Mouse (Mus musculus) heart, embryonic 11.5 days (tissue): ENCODE data around the gene Ddx19a. TPM values are rescaled to one million over a fixed set of nuclear protein-coding genes. Genes with fewer than 3 reads are reported as not detected.

Source experiments
- ATAC-seq: fragments of 200-750 bp; cut with Nextera tagmentation; replicated peaks from 2 replicates; pipeline ENCODE4 v1.8.0; 2017; ENCODE audit warnings: moderate library complexity; ENCODE audit not compliant: insufficient number of reproducible peaks, low FRiP score, low TSS enrichment
- H3K27ac ChIP-seq: fragments of 300-500 bp; sonication (generic); 2 replicates; pipeline ENCODE4 v1.5.1; 2014; ENCODE audit warnings: mild to moderate bottlenecking, low read depth, low read length
- H3K27me3 ChIP-seq: fragments of 300-500 bp; sonication (generic); 2 replicates; pipeline ENCODE4 v1.6.1; 2014; ENCODE audit warnings: mild to moderate bottlenecking, low read length, mixed read lengths; ENCODE audit not compliant: control insufficient read depth, insufficient read depth
- H3K36me3 ChIP-seq: fragments of 300-500 bp; sonication (generic); 2 replicates; pipeline ENCODE4 v1.6.1; 2014; ENCODE audit warnings: mild to moderate bottlenecking, low read length, moderate library complexity, mixed read lengths; ENCODE audit not compliant: control insufficient read depth, insufficient read depth
- H3K4me1 ChIP-seq: fragments of 300-500 bp; sonication (generic); 2 replicates; pipeline ENCODE4 v1.6.1; 2014; ENCODE audit warnings: low read length; ENCODE audit not compliant: control insufficient read depth, insufficient read depth
- H3K4me2 ChIP-seq: fragments of 300-500 bp; sonication (generic); 2 replicates; pipeline ENCODE4 v1.6.1; 2014; ENCODE audit warnings: mild to moderate bottlenecking, moderate library complexity
- H3K4me3 ChIP-seq: fragments of 300-500 bp; sonication (generic); 2 replicates; pipeline ENCODE4 v1.5.1; 2014; ENCODE audit warnings: low read depth, low read length
- H3K9ac ChIP-seq: fragments of 300-500 bp; sonication (generic); 2 replicates; pipeline ENCODE4 v1.6.1; 2014; ENCODE audit warnings: mild to moderate bottlenecking, low read depth, low read length, moderate library complexity
- H3K9me3 ChIP-seq: fragments of 300-500 bp; sonication (generic); replicated peaks from 2 replicates; pipeline ENCODE4 v1.6.1; 2016; ENCODE audit warnings: low read length; ENCODE audit not compliant: control insufficient read depth
- WGBS: fragments of 180-500 bp; shearing (Covaris S2); extraction: QIAGEN DNeasy Blood & Tissue Kit; methylation state at CpG from one replicate; pipeline ENCODE4 v1.1.7; 2014; ENCODE audit not compliant: insufficient replicate concordance; 5-methylcytosine and 5-hydroxymethylcytosine counted together
- polyA plus RNA-seq: library from polyadenylated mRNA; unstranded; fragments of >200 nt; fragmentation: Nextera tagmentation; extraction: Ambion mirVana; gene quantifications from 2 replicates; pipeline ENCODE4 v1.2.1, GENCODE M21; 2014

The Ddx19a gene
- 23.4 and 27.2 TPM in 2 replicates for polyA plus RNA-seq

DNA sequence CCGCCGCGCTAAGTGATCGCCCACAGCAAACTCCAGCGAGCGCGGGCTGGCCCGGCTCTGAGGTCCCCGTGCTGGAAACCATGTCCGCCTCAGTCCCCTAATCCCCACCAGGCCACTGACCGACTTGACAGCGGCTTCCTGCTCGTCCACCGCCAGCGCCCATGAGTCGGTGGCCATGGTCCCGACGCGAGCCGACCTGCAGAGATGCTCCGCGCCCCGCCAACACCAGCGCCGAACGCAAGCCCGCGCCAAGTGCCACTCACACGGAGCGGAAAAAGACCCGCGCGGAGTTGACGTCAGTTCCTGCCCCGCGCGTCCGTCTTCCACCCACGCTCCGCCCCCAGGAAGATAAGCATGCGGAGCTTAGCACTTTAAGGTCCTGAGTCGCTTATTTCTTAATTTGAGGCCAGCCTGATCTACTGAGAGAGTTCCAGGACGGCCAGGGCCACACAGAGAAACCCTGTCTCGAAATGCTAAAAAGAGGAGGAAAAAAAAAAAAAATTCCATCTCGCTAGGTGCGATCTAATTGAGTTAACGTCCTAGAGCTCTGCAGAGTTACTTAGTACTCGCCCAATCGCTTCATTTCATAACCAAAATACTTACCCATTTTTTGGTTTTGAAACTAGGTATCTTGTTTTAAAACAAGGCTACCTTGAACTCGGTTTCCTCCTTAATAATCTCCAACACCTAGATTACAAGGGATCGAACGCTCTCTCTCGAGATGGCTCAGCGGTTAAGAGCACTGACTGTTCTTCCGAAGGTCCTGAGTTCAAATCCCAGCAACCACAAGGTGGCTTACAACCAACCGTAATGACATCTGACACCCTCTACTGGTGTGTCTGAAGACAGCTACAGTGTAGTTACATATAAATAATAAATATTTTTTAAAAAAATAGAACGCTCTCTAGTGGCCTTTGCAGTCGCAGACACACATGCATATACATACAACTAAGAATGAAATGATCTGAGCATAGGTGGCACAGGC is at the start of gene Ddx19a:
TSS of gene Ddx19a (minus strand) at position 254 of the 985 bp plus-strand sequence.
- peak within 1 kb of the TSS; percentile 94 for H3K4me3 ChIP-seq
- 4% methylated on average over 58 of the region's 58 CpGs for WGBS
- peaks cover 2% of the 10 kb centered on the region; the same call in 1 of the 2 replicates for H3K36me3 ChIP-seq
- peak within 1 kb of the TSS; percentile 68 for H3K4me2 ChIP-seq
- peak; percentile 87 for ATAC-seq
- peak within 1 kb of the TSS; percentile 85 for H3K9ac ChIP-seq
- H3K4me1 ChIP-seq, result 0 out of 2 replicates have a peak, but pooled peaks cover 3% of the 10 kb centered on the region
- peak within 1 kb of the TSS; percentile 54 for H3K27ac ChIP-seq
- H3K9me3 ChIP-seq, result no peaks in the 10 kb centered on the region
- H3K27me3 ChIP-seq, result no peaks in the 10 kb centered on the region

DNA sequence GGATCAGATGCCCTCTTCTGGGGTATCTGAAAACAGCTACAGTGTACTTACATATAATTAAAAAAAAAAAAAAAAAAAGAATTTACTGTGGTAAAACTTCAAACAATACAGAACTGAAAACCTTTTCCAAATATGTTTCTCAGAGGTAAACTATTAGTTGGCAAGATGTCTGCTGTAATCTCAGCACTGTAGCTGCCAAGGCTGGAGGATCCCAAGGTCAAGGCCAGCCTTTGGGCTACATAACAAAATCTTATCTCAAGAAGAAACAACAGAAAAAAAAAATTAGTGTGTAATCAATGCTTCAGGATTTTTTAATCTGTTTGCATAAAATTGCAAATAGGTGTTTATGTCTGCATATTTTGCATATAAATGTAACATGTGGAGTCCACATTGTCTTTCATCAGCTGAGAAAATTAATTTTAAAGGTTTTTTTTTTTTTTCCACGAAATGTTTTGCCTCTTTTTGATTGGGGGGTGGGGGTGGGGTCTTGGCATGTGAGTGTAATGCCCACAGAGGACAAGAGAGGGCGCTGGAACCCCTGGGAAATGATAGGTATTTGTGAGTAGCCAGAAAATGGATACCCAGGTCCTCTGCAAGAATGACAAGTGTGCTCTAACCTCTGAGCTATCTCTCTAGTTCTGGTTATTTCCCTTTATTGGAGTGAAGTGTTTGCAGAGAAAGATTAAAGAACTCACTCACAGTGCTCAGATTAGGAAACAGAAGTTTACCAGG is 46.6 kb upstream of the Ddx19a start:
- WGBS, result 46% methylated on average over 2 of the region's 2 CpGs
- no peak for ATAC-seq
- H3K4me1 ChIP-seq, result no peaks in the 10 kb centered on the region
- H3K27ac ChIP-seq, result no peak overlapping the region
- no peaks in the 10 kb centered on the region for H3K27me3 ChIP-seq
- H3K4me2 ChIP-seq, result no peak overlapping the region
- peaks cover 70% of the 10 kb centered on the region for H3K36me3 ChIP-seq
- no peaks in the 10 kb centered on the region for H3K9me3 ChIP-seq
- no peak overlapping the region for H3K9ac ChIP-seq
- no peak overlapping the region for H3K4me3 ChIP-seq

DNA sequence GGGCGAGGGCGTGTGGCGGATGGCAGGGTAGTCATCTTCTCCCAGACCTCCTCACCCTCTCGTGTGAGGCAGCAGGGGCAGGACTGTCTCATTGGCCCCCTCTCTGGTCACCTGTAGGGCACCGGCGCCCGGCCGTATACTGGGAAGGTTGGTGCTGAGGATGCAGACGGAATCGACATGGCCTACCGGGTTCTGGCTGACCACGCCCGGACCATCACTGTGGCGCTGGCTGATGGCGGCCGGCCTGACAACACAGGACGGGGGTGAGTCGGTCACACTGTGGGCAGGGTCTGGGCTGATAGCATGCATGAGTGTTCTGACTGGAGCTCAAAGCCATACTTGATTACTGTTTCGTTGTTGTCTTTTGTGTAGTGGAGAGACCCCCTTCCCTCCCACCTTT is 44.9 kb upstream of the Ddx19a start:
- Histone ChIP-seq H3K27ac (no peak overlapping the region), H3K9me3 (no peaks in the 10 kb centered on the region), H3K9ac (no peak overlapping the region), H3K36me3 (peaks cover 64% of the 10 kb centered on the region), H3K27me3 (no peaks in the 10 kb centered on the region), H3K4me3 (no peak overlapping the region), H3K4me1 (no peaks in the 10 kb centered on the region), H3K4me2 (no peak overlapping the region)
- WGBS, result 93% methylated on average over 19 of the region's 19 CpGs
- no peak; the same call in 1 of the 2 replicates for ATAC-seq

DNA sequence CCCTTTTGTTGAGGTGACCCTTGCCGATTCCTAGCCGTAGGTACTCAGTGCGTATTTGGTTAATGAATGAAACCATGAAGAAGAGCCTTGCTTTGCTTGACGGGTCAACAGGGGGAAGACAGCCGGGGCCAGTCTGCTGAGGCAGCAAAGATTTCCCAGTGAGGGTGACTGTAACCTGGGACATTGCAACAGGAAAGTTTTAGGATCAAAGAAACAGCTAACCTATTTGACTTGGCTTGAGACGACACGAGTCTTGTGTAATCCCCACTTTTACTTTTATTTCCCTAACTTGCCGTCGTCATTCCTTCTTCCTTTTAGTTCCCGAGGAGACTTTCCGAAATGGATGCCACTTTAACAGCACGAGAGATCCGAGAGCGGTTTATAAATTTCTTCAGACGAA is 39.0 kb upstream of the Ddx19a start:
- H3K27ac ChIP-seq, result no peak overlapping the region
- no peak overlapping the region for H3K9ac ChIP-seq
- no peak for ATAC-seq
- peaks cover 16% of the 10 kb centered on the region for H3K4me1 ChIP-seq
- H3K4me2 ChIP-seq, result no peak overlapping the region
- H3K36me3 ChIP-seq, result peaks cover 23% of the 10 kb centered on the region
- no peak overlapping the region for H3K4me3 ChIP-seq
- H3K9me3 ChIP-seq, result no peaks in the 10 kb centered on the region
- H3K27me3 ChIP-seq, result no peaks in the 10 kb centered on the region
- WGBS, result 94% methylated on average over 15 of the region's 15 CpGs

DNA sequence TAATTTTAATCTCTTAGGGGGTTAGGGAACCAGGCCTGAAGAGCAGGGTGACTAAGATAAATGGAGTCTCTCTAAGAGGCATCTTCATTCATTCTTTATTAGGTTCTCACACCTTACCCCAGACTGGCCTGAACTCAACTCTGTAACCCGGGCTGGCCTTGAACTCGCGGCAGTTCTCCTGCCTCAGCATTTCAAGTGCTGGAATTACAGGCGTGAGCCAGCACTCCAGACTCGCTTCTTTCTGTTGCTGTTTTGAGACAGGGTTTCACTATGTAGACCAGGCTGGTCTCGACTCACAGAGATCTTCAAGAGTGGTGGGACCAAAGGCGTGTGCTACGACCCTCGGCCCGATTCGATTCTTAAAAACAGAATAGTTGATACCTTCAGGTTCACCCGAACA is 36.7 kb upstream of the Ddx19a start:
- Histone ChIP-seq H3K27me3 (no peaks in the 10 kb centered on the region), H3K4me3 (peak overlapping the region; percentile 81), H3K4me2 (peak overlapping the region; percentile 64), H3K9me3 (no peaks in the 10 kb centered on the region), H3K9ac (peak overlapping the region; percentile 83), H3K27ac (peak overlapping the region; percentile 82), H3K4me1 (peaks cover 16% of the 10 kb centered on the region), H3K36me3 (peaks cover 10% of the 10 kb centered on the region)
- WGBS, result 20% methylated on average over 12 of the region's 12 CpGs
- ATAC-seq, result 0 out of 2 replicates have a peak, but pooled peaks have one; percentile 2

DNA sequence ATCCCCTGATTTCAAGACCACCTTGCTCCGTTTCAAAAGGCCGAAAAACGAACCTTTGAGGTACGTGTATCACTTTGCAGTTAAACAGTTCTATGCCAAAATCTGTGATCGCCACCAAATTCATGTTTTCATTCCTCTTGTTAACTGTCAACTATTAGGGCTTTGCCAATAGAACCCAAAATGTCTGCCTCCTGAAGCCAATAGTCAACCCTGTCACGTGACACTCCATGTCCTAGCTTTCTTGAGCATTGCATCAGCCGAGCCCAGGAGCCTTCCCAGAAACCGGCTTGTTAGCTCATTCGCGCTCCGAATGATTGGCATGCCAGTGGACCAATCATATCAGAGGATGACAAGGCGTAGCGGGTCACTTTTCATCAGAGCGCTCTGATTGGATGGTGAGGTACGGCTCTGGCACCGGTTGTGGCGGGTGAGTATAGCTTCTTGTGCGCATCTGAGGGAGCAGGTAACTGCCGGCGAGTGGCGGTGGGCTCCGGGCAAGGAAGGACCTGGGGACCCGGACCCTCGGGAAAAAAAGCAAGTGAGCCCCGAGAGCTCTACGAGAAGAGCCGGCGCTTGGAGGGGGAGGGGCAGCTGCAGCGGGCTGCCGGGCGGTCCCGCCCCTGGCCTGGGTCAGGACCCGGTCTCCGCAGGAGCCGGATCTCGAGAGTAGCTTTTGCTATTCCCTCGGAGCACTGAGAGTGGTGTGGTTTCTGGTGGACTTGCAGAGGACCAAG is 36.0 kb upstream of the Ddx19a start:
- Histone ChIP-seq H3K4me2 (peak overlapping the region; percentile 64), H3K27me3 (no peaks in the 10 kb centered on the region), H3K4me1 (peaks cover 16% of the 10 kb centered on the region), H3K27ac (peak overlapping the region; percentile 82), H3K9ac (peak overlapping the region; percentile 83), H3K36me3 (peaks cover 4% of the 10 kb centered on the region), H3K9me3 (no peaks in the 10 kb centered on the region), H3K4me3 (peak overlapping the region; percentile 81)
- WGBS, result 7% methylated on average over 37 of the region's 37 CpGs
- peak; percentile 97 for ATAC-seq

DNA sequence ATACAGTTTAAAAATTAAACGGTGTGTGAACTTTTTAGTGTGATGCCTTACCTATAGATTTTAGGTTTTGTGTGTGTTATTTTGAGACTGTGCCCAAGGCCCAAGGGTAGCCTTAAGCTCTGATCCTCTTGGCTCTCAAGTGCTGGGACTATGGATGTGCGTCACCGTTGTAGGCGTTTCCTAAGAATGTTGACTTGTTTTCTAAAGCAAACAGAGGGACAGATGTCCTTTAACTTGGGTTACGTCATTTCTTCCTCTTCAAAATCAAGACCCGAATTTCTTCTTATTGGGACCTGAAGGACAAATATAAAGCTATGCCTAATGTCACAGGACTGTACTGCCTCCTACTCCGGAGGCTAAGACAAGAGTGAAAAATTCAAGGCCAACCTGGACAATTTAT is 35.3 kb upstream of the Ddx19a start, which contains the start of gene Aars:
TSS of gene Aars (plus strand) at position 229 of the 400 bp plus-strand sequence.
- peaks cover 16% of the 10 kb centered on the region for H3K4me1 ChIP-seq
- no peak for ATAC-seq
- peak within 1 kb of the TSS; percentile 64 for H3K4me2 ChIP-seq
- H3K36me3 ChIP-seq, result peaks cover 4% of the 10 kb centered on the region
- no peaks in the 10 kb centered on the region for H3K9me3 ChIP-seq
- H3K9ac ChIP-seq, result peak within 1 kb of the TSS; percentile 83
- H3K27me3 ChIP-seq, result no peaks in the 10 kb centered on the region
- peak within 1 kb of the TSS; percentile 81 for H3K4me3 ChIP-seq
- peak within 1 kb of the TSS; percentile 82 for H3K27ac ChIP-seq
- WGBS, result 94% methylated on average over 7 of the region's 7 CpGs

DNA sequence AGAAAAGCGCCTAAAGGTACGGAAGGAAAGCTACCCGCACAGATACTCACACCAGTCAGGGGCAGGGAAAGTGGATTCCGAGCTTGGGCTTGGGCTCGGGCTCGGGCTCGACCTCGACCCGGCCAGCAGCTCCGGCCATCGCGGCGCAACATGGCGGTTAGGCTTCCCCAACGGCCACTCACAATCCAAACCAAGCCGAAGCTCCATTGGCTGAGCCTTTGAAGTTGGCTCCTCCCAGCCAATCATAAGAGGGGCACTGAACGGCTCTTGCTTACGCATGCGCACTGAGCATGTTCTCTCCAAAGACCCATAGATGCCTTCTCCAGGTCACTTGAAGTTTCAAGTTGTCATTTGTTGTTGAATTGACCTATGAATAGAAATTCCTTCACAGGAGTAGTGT is 34.0 kb upstream of the Ddx19a start, which contains the start of gene Ddx19b:
TSS of gene Ddx19b (minus strand) at position 180 of the 400 bp plus-strand sequence.
- Histone ChIP-seq H3K9me3 (no peaks in the 10 kb centered on the region), H3K9ac (no peak within 1 kb of the TSS), H3K36me3 (no peaks in the 10 kb centered on the region), H3K4me1 (peaks cover 20% of the 10 kb centered on the region), H3K27me3 (no peaks in the 10 kb centered on the region), H3K27ac (no peak within 1 kb of the TSS), H3K4me2 (no peak within 1 kb of the TSS), H3K4me3 (no peak within 1 kb of the TSS)
- no peak for ATAC-seq
- WGBS, result 93% methylated on average over 19 of the region's 19 CpGs
